Mouse (Mus musculus): Measurements from ENCODE around the gene Thegl. TPM values are rescaled to one million over a fixed set of nuclear protein-coding genes. Genes with fewer than 3 reads are reported as not detected.

The Thegl gene
- total RNA-seq, 4 experiments from 2014 or later: not detected

- no peak for DNase-seq (ENCODE audit: low spot score in 2 of 2)
These were observed 28.5 kb downstream of the Thegl start for GRCm38 (mm10) chr5:77044362-77044761.

DNA sequence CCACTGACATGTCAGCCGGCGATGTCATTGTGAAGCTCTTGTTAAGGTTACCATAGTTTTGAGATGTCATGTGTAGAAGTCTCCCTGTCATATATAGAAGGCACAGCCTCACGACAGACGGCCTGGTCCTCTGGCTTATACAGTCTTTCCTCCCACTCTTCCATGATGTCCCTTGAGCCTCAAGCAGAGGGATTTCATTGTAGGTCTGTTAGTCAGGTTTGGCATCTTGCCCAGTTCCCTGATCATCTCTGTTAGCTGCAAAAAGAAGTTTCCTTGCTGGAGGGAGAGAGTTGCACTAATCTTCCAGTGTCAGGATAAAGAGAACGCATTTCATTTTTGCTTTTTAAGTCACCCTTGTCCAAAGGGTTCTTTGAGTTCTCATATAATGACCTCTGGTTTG is 36.8 kb downstream of the Thegl start:
- DNase-seq (ENCODE audit: low spot score in 2 of 2): no peak

- DNase-seq (ENCODE audit: low spot score in 2 of 2): no peak
These were observed 41.1 kb downstream of the Thegl start for GRCm38 (mm10) chr5:77056881-77057440.

- no peak for DNase-seq (ENCODE audit: low spot score in 2 of 2)
These were observed 44.5 kb downstream of the Thegl start for GRCm38 (mm10) chr5:77060363-77060762.

GRCm38 (mm10) chr5:77061372-77062038 is 45.7 kb downstream of the Thegl start:
- DNase-seq (ENCODE audit: low spot score in 2 of 2): peak; percentile 43 to 44

DNA sequence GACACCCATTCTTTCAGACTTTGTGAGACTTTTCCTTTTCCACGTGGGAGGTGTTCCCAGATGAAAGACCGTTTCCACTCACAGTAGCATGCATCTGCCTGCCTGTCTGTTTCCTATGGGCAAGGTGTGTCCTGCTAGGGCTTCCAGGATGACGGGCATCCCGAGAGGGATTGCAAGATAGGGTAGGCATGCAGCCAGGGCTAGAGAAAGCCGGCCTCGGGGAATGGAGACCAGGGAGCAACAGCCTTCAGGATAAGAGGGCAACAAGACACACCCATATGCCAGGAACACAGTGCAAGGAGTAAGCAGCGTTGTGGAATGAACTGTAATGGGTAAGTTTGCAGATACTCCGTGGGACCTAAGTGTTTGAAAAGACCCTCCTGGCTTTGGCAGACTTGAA is 51.5 kb downstream of the Thegl start:
- no peak for DNase-seq (ENCODE audit: low spot score in 2 of 2)

- no peak for DNase-seq (ENCODE audit: low spot score in 2 of 2)
These were observed 55.2 kb downstream of the Thegl start for GRCm38 (mm10) chr5:77070987-77071386.

DNA sequence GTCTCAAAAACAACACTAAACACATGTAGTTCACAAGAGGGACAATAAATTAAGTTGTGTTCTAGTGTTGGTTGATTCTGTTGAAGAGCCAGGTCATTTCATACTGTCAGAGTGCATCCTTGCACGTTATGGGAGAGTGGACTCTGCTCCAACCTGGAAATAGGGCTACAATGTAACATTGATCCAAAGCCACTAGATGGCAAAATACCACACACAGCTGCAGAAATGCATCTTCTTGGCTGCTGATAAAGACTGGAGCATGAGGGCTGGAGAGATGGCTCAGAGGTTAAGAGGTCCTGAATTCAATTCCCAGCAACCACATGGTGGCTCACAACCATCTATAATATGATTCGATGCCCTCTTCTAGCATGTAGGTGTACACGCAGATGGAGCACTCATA is 55.8 kb downstream of the Thegl start:
- no peak for DNase-seq (ENCODE audit: low spot score in 2 of 2)

DNA sequence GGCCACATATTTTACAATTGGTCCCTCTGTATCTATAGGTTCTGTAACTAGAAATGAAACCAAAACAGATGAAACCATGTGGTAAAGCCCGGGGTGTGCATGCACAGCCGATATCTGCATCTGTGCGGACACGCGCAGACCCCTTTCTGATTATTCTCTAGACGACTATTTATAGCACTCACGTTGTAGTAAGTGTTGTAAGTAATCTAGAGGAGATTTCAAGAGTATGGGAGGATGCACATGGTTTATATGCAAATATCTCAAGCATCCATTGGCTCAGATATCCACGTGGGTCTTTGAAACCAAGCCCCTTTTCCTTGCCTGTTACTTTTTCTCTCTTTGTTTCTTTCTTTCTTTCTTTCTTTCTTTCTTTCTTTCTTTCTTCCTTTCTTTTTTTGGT is 58.0 kb downstream of the Thegl start:
- DNase-seq (ENCODE audit: low spot score in 2 of 2): no peak

DNA sequence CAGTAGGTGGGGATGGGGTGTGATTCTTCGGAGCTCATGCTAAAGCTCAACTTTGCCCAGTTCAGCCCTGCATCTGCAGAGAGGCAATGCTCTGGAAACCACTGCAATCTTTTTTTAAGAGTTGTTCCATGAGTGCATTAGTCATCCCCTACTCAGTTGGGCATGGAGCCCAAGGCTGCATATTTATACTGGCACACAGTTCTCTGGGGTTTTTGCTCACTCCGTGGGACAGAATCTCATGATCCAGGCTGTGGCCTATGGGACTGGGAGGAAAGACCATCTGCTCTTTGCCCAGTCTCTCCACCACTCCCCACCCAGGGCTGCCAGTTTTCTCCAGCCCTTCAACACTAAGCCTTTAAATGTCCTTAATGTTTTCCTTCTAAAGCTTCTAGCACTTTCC is 59.1 kb downstream of the Thegl start:
- peak in 1 of 2 experiments; percentile 32 for DNase-seq (ENCODE audit: low spot score in 2 of 2)

GRCm38 (mm10) chr5:77075951-77076350 is 60.1 kb downstream of the Thegl start:
- DNase-seq (ENCODE audit: low spot score in 2 of 2): no peak

GRCm38 (mm10) chr5:77080761-77081160 is 64.9 kb downstream of the Thegl start:
- DNase-seq (ENCODE audit: low spot score in 2 of 2): peak; percentile 24 to 34

GRCm38 (mm10) chr5:77082735-77083134 is 66.9 kb downstream of the Thegl start:
- no peak for DNase-seq (ENCODE audit: low spot score in 2 of 2)

GRCm38 (mm10) chr5:77084418-77084817 is 68.6 kb downstream of the Thegl start:
- no peak for DNase-seq (ENCODE audit: low spot score in 2 of 2)

- DNase-seq (ENCODE audit: low spot score in 2 of 2): no peak
These were observed 70.1 kb downstream of the Thegl start for GRCm38 (mm10) chr5:77085753-77086450.

DNA sequence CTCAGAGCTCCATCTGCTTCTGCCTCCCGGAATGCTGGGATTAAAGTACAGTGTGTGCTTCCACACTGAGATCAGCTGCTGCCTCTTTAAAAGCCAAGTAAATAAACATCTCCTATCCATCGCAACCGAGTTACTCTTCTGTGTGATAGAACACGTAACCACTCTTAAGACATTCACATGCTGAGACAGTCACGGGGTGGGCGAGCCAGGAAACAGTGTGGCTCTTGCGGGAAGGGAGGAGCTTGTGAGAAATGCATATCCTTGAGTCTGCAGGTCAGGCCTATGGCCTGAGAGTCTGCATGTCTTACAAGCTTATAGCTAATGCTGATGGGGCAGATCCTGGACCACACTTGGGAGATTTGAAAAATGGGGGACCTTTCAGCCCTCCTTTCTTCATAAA is 70.7 kb downstream of the Thegl start:
- DNase-seq (ENCODE audit: low spot score in 2 of 2): no peak

DNA sequence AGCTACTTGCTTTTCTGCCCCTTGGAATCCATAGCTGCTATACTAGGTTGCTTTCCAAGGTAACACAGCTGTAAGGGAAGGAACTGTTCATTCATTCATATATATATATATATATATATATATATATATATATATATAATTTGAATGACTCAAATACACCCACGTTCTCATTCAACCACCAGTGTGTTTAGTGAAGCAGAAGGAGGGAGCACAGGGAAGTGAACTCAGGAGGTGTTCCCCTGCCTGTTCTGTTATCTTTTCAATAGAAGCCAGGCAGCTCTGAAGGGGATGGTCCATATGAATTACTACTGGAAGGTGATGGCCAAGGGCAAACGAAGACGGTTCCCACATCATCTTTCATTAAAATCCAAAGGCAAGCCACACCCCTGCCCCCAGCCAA is 71.3 kb downstream of the Thegl start:
- no peak for DNase-seq (ENCODE audit: low spot score in 2 of 2)

GRCm38 (mm10) chr5:77089294-77089693 is 73.5 kb downstream of the Thegl start:
- DNase-seq (ENCODE audit: low spot score in 2 of 2): peak; percentile 14 to 19

DNA sequence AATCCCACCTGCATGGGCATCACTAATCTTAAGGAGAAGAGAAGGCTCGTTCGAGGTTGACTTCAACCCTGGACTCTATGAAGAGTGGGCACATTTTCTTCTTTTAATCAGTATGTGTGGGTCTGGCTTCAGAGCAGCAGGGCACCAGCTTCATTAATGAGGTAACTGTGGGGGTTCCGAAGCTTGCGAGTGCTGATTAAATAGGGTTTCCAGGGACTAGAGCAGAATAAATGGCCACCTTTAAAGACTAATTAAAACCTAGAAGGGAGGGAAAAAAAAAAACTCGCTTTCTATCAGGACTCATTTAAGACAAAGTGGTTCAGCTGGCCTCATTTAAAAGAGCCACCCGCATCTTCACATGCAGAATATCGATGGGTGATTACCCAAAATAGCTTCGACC is 74.1 kb downstream of the Thegl start:
- no peak for DNase-seq (ENCODE audit: low spot score in 2 of 2)

GRCm38 (mm10) chr5:77090521-77091096 is 74.8 kb downstream of the Thegl start:
- no peak for DNase-seq (ENCODE audit: low spot score in 2 of 2)

- no peak for DNase-seq (ENCODE audit: low spot score in 2 of 2)
These were observed 76.1 kb downstream of the Thegl start for GRCm38 (mm10) chr5:77091923-77092322.

DNA sequence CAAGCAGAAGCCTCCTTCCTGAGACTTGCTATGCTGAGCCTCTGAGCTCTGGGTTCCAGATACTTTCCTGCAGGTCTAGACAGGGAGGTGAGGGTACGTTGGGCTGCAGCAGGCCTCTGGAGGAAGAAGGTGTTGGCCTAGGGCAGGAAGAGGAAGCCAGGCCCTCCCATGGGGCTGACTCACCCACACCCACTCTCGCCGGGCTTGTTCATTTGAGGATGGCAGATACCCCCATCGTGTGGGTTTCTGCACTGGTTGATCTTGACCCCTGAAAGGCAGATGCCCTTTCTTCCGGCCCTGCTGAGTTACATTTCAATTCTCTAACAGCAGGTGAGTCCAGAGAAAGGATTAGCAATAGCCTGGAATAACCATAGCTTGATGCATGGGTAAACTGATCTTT is 76.7 kb downstream of the Thegl start:
- no peak for DNase-seq (ENCODE audit: low spot score in 2 of 2)
